Mouse (Mus musculus) adrenal gland, adult (tissue): ENCODE results near the gene Xrcc3.

Source experiments
- DNase-seq, 2 experiments: peaks; one replicate each; pipeline ENCODE4 v3.0.0; 2022 to 2023; ENCODE audit warnings: low spot score in 1 of 2; ENCODE audit not compliant: inconsistent age in 2 of 2

Gene Xrcc3

GRCm38 (mm10) chr12:111777919-111778318 lies 35.8 kb downstream of the Xrcc3 start:
- no peak for DNase-seq

GRCm38 (mm10) chr12:111774845-111775244 lies 38.8 kb downstream of the Xrcc3 start:
- no peak for DNase-seq

GRCm38 (mm10) chr12:111774156-111774555 lies 39.5 kb downstream of the Xrcc3 start:
- no peak for DNase-seq

- no peak for DNase-seq
These were observed 43.0 kb downstream of the Xrcc3 start for GRCm38 (mm10) chr12:111770651-111771050.

GRCm38 (mm10) chr12:111769816-111770577 lies 43.7 kb downstream of the Xrcc3 start:
- no peak for DNase-seq

- DNase-seq, result peak; percentile 48 to 54
These were observed 44.4 kb downstream of the Xrcc3 start for GRCm38 (mm10) chr12:111769306-111769705.

- no peak for DNase-seq
These were observed 45.2 kb downstream of the Xrcc3 start for GRCm38 (mm10) chr12:111768322-111768928.

- no peak for DNase-seq
These were observed 47.1 kb downstream of the Xrcc3 start for GRCm38 (mm10) chr12:111766313-111767236.

- no peak for DNase-seq
These were observed 50.9 kb downstream of the Xrcc3 start for GRCm38 (mm10) chr12:111762620-111763280.

GRCm38 (mm10) chr12:111760306-111760908 lies 53.3 kb downstream of the Xrcc3 start:
- no peak for DNase-seq

GRCm38 (mm10) chr12:111759176-111760061 lies 54.3 kb downstream of the Xrcc3 start:
- peak; percentile 70 to 86 for DNase-seq

GRCm38 (mm10) chr12:111758381-111759175 lies 55.1 kb downstream of the Xrcc3 start, which contains the start of gene Klc1:
Gene Klc1 (plus strand): TSS chr12:111758849.
- DNase-seq, result peak; percentile 83 to 93

- peak in 1 of 2 experiments; percentile 59 for DNase-seq
These were observed 55.9 kb downstream of the Xrcc3 start for GRCm38 (mm10) chr12:111757561-111758325.

- DNase-seq, result no peak
These were observed 57.0 kb downstream of the Xrcc3 start for GRCm38 (mm10) chr12:111756698-111757082.

GRCm38 (mm10) chr12:111756082-111756697 lies 57.5 kb downstream of the Xrcc3 start:
- peak in 1 of 2 experiments; percentile 79 for DNase-seq

- no peak for DNase-seq
These were observed 58.4 kb downstream of the Xrcc3 start for GRCm38 (mm10) chr12:111755231-111755630.

GRCm38 (mm10) chr12:111754710-111755109 lies 59.0 kb downstream of the Xrcc3 start:
- no peak for DNase-seq
